Mouse (Mus musculus) stomach, postnatal 0 days (tissue): ENCODE data around the gene Rasl10b. TPM values are rescaled to one million over a fixed set of nuclear protein-coding genes. Genes with fewer than 3 reads are reported as not detected.

Experiments
- ATAC-seq: fragments of 200-750 bp; cut with Nextera tagmentation; 2 replicates; pipeline ENCODE4 v1.8.0; 2017; ENCODE audit not compliant: low FRiP score, low TSS enrichment
- DNase-seq: peaks from one replicate; pipeline ENCODE4 v3.0.0-alpha.2; 2016; ENCODE audit warnings: low spot score
- H3K27ac ChIP-seq: fragments of 300-500 bp; sonication (generic); replicated peaks from 2 replicates; pipeline ENCODE4 v1.5.1; 2014; ENCODE audit warnings: mild to moderate bottlenecking, control low read depth
- H3K27me3 ChIP-seq: fragments of 300-500 bp; sonication (generic); 2 replicates; pipeline ENCODE4 v1.6.1; 2014; ENCODE audit warnings: low read length; ENCODE audit not compliant: control insufficient read depth, insufficient read depth
- H3K36me3 ChIP-seq: fragments of 300-500 bp; sonication (generic); 2 replicates; pipeline ENCODE4 v1.6.1; 2014; ENCODE audit warnings: low read length, mixed read lengths; ENCODE audit not compliant: control insufficient read depth, insufficient read depth
- H3K4me1 ChIP-seq: fragments of 300-500 bp; sonication (generic); replicated peaks from 2 replicates; pipeline ENCODE4 v1.6.1; 2014; ENCODE audit warnings: antibody characterized with exemption; ENCODE audit not compliant: control insufficient read depth, insufficient read depth
- H3K4me2 ChIP-seq: fragments of 300-500 bp; sonication (generic); replicated peaks from 2 replicates; pipeline ENCODE4 v1.6.1; 2014; ENCODE audit warnings: low read depth, mild to moderate bottlenecking, control low read depth, moderate library complexity
- H3K4me3 ChIP-seq: fragments of 300-500 bp; sonication (generic); 2 replicates; pipeline ENCODE4 v1.5.1; 2014; ENCODE audit warnings: low read depth, low read length, control low read depth
- H3K9ac ChIP-seq: fragments of 300-500 bp; sonication (generic); 2 replicates; pipeline ENCODE4 v1.6.1; 2014; ENCODE audit warnings: mild to moderate bottlenecking, low read length, control low read depth, mixed read lengths
- H3K9me3 ChIP-seq: fragments of 300-500 bp; sonication (generic); 2 replicates; pipeline ENCODE4 v1.6.1; 2016; ENCODE audit warnings: low read length; ENCODE audit not compliant: control insufficient read depth
- CTCF ChIP-seq: IDR thresholded peaks from 2 replicates; pipeline ENCODE4 v1.5.1; 2016; ENCODE audit warnings: antibody characterized with exemption, low read depth, mild to moderate bottlenecking, moderate library complexity
- EP300 ChIP-seq: optimal IDR thresholded peaks from 2 replicates; pipeline ENCODE3; 2016; ENCODE audit warnings: antibody characterized with exemption
- WGBS: fragments of 180-500 bp; shearing (Covaris S2); extraction: QIAGEN DNeasy Blood & Tissue Kit; methylation state at CpG from one replicate; pipeline ENCODE4 v1.1.7; 2014; 5-methylcytosine and 5-hydroxymethylcytosine counted together
- polyA plus RNA-seq: library from polyadenylated mRNA; unstranded; fragments of >200 nt; fragmentation: Nextera tagmentation; extraction: Ambion mirVana; gene quantifications from 2 replicates; pipeline ENCODE4 v1.2.1, GENCODE M21; 2015

The Rasl10b gene
- polyA plus RNA-seq, 1 experiment from 2014 or later: 0.69 TPM

GRCm38 (mm10) chr11:83408242-83408641 lies 695 bp upstream of the Rasl10b start:
- DNase-seq: no peak
- H3K4me3 ChIP-seq: no peak overlapping the region
- H3K27ac ChIP-seq: no peak overlapping the region
- H3K9me3 ChIP-seq: no peaks in the 10 kb centered on the region
- TF ChIP-seq EP300 (no peak), CTCF (no peak)
- H3K9ac ChIP-seq: no peak overlapping the region
- no peaks in the 10 kb centered on the region for H3K27me3 ChIP-seq
- WGBS: 35% methylated on average over 8 of the region's 8 CpGs
- no peak overlapping the region for H3K4me2 ChIP-seq
- ATAC-seq: no peak
- no peaks in the 10 kb centered on the region for H3K4me1 ChIP-seq
- H3K36me3 ChIP-seq: peaks cover 9% of the 10 kb centered on the region; the same call in 1 of the 2 replicates

GRCm38 (mm10) chr11:83409792-83410291 lies 905 bp downstream of the Rasl10b start:
- no peaks in the 10 kb centered on the region for H3K4me1 ChIP-seq
- peak overlapping the region; percentile 56 for H3K9ac ChIP-seq
- peak; percentile 30; the same call in 1 of the 2 replicates for ATAC-seq
- H3K27me3 ChIP-seq: no peaks in the 10 kb centered on the region
- no peaks in the 10 kb centered on the region for H3K36me3 ChIP-seq
- peak overlapping the region; percentile 86 for H3K4me2 ChIP-seq
- H3K4me3 ChIP-seq: peak overlapping the region; percentile 54
- DNase-seq: no peak
- 3% methylated on average over 17 of the region's 40 CpGs for WGBS
- no peak overlapping the region for H3K27ac ChIP-seq
- no peaks in the 10 kb centered on the region for H3K9me3 ChIP-seq
- no peak for TF ChIP-seq CTCF
- no peak for TF ChIP-seq EP300

GRCm38 (mm10) chr11:83410510-83410909 lies 1.6 kb downstream of the Rasl10b start:
- TF ChIP-seq CTCF (no peak), EP300 (no peak)
- H3K4me2 ChIP-seq: no peak overlapping the region; the same call in 1 of the 2 replicates
- no peaks in the 10 kb centered on the region for H3K36me3 ChIP-seq
- no peak for DNase-seq
- no peak for ATAC-seq
- H3K4me1 ChIP-seq: no peaks in the 10 kb centered on the region
- no peak overlapping the region for H3K4me3 ChIP-seq
- H3K9ac ChIP-seq: no peak overlapping the region
- H3K9me3 ChIP-seq: no peaks in the 10 kb centered on the region
- 66% methylated on average over 6 of the region's 6 CpGs for WGBS
- H3K27me3 ChIP-seq: no peaks in the 10 kb centered on the region
- H3K27ac ChIP-seq: no peak overlapping the region

- WGBS: 4% methylated on average over 5 of the region's 5 CpGs
- Histone ChIP-seq H3K4me2 (no peak overlapping the region), H3K4me3 (no peak overlapping the region), H3K27ac (no peak overlapping the region), H3K27me3 (no peaks in the 10 kb centered on the region), H3K9ac (no peak overlapping the region), H3K9me3 (no peaks in the 10 kb centered on the region), H3K36me3 (no peaks in the 10 kb centered on the region), H3K4me1 (no peaks in the 10 kb centered on the region)
- DNase-seq (peak; percentile 72), ATAC-seq (no peak)
- no peak for TF ChIP-seq EP300
- TF ChIP-seq CTCF: no peak
Measured at GRCm38 (mm10) chr11:83417080-83417479, 8.1 kb downstream of the Rasl10b start.

GRCm38 (mm10) chr11:83417708-83418107 lies 8.8 kb downstream of the Rasl10b start:
- no peak for DNase-seq
- Histone ChIP-seq H3K27ac (no peak overlapping the region), H3K4me1 (no peaks in the 10 kb centered on the region), H3K36me3 (no peaks in the 10 kb centered on the region), H3K4me2 (no peak overlapping the region), H3K4me3 (no peak overlapping the region), H3K9me3 (no peaks in the 10 kb centered on the region), H3K27me3 (no peaks in the 10 kb centered on the region), H3K9ac (no peak overlapping the region)
- no peak for TF ChIP-seq EP300
- no peak for TF ChIP-seq CTCF
- no peak for ATAC-seq
- WGBS: 88% methylated on average over 7 of the region's 7 CpGs

- DNase-seq: peak; percentile 34
- Histone ChIP-seq H3K4me2 (no peak overlapping the region), H3K9ac (no peak overlapping the region), H3K4me3 (no peak overlapping the region), H3K27me3 (no peaks in the 10 kb centered on the region), H3K9me3 (no peaks in the 10 kb centered on the region), H3K36me3 (no peaks in the 10 kb centered on the region), H3K27ac (no peak overlapping the region), H3K4me1 (no peaks in the 10 kb centered on the region)
- 10% methylated on average over 34 of the region's 38 CpGs for WGBS
- peak; percentile 31 for ATAC-seq
- TF ChIP-seq EP300: no peak
- peak; percentile 33; the same call in 1 of the 2 replicates for TF ChIP-seq CTCF
Measured at GRCm38 (mm10) chr11:83418566-83418965, 9.6 kb downstream of the Rasl10b start.
